Mouse (Mus musculus): Measurements from ENCODE around the gene 1700012P22Rik.

DNA sequence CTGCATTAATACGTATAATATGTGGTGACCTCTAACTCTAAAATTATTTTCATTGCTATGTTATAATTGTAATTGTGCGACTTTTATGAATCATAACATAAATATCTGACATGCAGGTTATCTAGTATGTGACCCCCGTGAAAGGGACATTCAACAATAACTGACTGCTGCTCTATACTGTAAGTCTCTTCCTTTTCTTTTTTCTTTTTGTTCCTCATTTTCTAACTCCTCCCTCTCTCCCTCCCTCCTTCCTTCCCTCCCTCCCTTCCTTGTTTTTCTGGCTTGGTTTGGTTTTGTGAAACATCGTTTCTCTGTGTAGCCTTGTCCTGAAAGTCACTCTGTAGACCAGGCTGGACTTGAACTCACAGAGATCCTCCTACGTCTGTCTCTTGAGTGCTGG lies 14.0 kb downstream of the 1700012P22Rik start:
- TF ChIP-seq CTCF (IDR thresholded peaks at IDR 0.05; ENCODE audit: extremely low read depth, insufficient read depth, insufficient read length, insufficient replicate concordance) (no peak), POLR2A (IDR thresholded peaks at IDR 0.05; ENCODE audit: low read depth, low read length) (no peak)
